Mouse (Mus musculus): Measurements from ENCODE around the gene Dusp15. TPM values are rescaled to one million over a fixed set of nuclear protein-coding genes. Genes with fewer than 3 reads are reported as not detected.

The Dusp15 gene
- polyA plus RNA-seq, 1 experiment = 1.0 TPM

GRCm38 (mm10) chr2:152924128-152924527, 27.4 kb downstream of the Dusp15 start:
- Histone ChIP-seq H3K9me3 (no peaks in the 10 kb centered on the region), H3K4me1 (peaks cover 84% of the 10 kb centered on the region), H3K4me3 (replicated peaks) (no peak overlapping the region), H3K27me3 (replicated peaks) (peaks cover 25% of the 10 kb centered on the region), H3K36me3 (replicated peaks; ENCODE audit: low read length) (no peaks in the 10 kb centered on the region)
- TF ChIP-seq FLI1 (IDR thresholded peaks at IDR 0.05; ENCODE audit: low read length) (no peak), GATA1 (IDR thresholded peaks at IDR 0.05; ENCODE audit: borderline replicate concordance, low read length) (no peak)

GRCm38 (mm10) chr2:152923621-152924020, 27.9 kb downstream of the Dusp15 start:
- no peak for TF ChIP-seq GATA1 (IDR thresholded peaks at IDR 0.05; ENCODE audit: borderline replicate concordance, low read length)
- TF ChIP-seq FLI1 (IDR thresholded peaks at IDR 0.05; ENCODE audit: low read length) = no peak
- Histone ChIP-seq H3K4me3 (replicated peaks) (no peak overlapping the region), H3K9me3 (no peaks in the 10 kb centered on the region), H3K27me3 (replicated peaks) (peaks cover 29% of the 10 kb centered on the region), H3K36me3 (replicated peaks; ENCODE audit: low read length) (no peaks in the 10 kb centered on the region), H3K4me1 (peaks cover 84% of the 10 kb centered on the region)

GRCm38 (mm10) chr2:152922376-152922775, 29.1 kb downstream of the Dusp15 start:
- TF ChIP-seq FLI1 (IDR thresholded peaks at IDR 0.05; ENCODE audit: low read length) = no peak
- TF ChIP-seq GATA1 (IDR thresholded peaks at IDR 0.05; ENCODE audit: borderline replicate concordance, low read length) = no peak
- Histone ChIP-seq H3K4me1 (peaks cover 84% of the 10 kb centered on the region), H3K27me3 (replicated peaks) (peaks cover 40% of the 10 kb centered on the region), H3K9me3 (no peaks in the 10 kb centered on the region), H3K36me3 (replicated peaks; ENCODE audit: low read length) (no peaks in the 10 kb centered on the region), H3K4me3 (replicated peaks) (no peak overlapping the region)

- H3K27me3 ChIP-seq (replicated peaks) = peaks cover 59% of the 10 kb centered on the region
- no peak for TF ChIP-seq FLI1 (IDR thresholded peaks at IDR 0.05; ENCODE audit: low read length)
- no peak for TF ChIP-seq GATA1 (IDR thresholded peaks at IDR 0.05; ENCODE audit: borderline replicate concordance, low read length)
- H3K4me3 ChIP-seq (replicated peaks) = no peak overlapping the region
- H3K4me1 ChIP-seq = peaks cover 79% of the 10 kb centered on the region
- H3K9me3 ChIP-seq = no peaks in the 10 kb centered on the region
- H3K36me3 ChIP-seq (replicated peaks; ENCODE audit: low read length) = no peaks in the 10 kb centered on the region
Observed at GRCm38 (mm10) chr2:152917671-152918070, 33.8 kb downstream of the Dusp15 start.

GRCm38 (mm10) chr2:152916111-152916510, 35.4 kb downstream of the Dusp15 start:
- no peaks in the 10 kb centered on the region for H3K36me3 ChIP-seq (replicated peaks; ENCODE audit: low read length)
- H3K27me3 ChIP-seq (replicated peaks) = peaks cover 71% of the 10 kb centered on the region
- TF ChIP-seq FLI1 (IDR thresholded peaks at IDR 0.05; ENCODE audit: low read length) (no peak), GATA1 (IDR thresholded peaks at IDR 0.05; ENCODE audit: borderline replicate concordance, low read length) (no peak)
- H3K4me3 ChIP-seq (replicated peaks) = no peak overlapping the region
- no peaks in the 10 kb centered on the region for H3K9me3 ChIP-seq
- H3K4me1 ChIP-seq = peaks cover 83% of the 10 kb centered on the region

GRCm38 (mm10) chr2:152915453-152915852, 36.0 kb downstream of the Dusp15 start:
- H3K36me3 ChIP-seq (replicated peaks; ENCODE audit: low read length) = no peaks in the 10 kb centered on the region
- H3K4me3 ChIP-seq (replicated peaks) = no peak overlapping the region
- H3K9me3 ChIP-seq = no peaks in the 10 kb centered on the region
- TF ChIP-seq FLI1 (IDR thresholded peaks at IDR 0.05; ENCODE audit: low read length) (no peak), GATA1 (IDR thresholded peaks at IDR 0.05; ENCODE audit: borderline replicate concordance, low read length) (no peak)
- H3K27me3 ChIP-seq (replicated peaks) = peaks cover 71% of the 10 kb centered on the region
- H3K4me1 ChIP-seq = peaks cover 85% of the 10 kb centered on the region

- Histone ChIP-seq H3K9me3 (peaks cover 2% of the 10 kb centered on the region; the same call in 1 of the 2 replicates), H3K4me3 (replicated peaks) (peak overlapping the region; percentile 87), H3K4me1 (peaks cover 78% of the 10 kb centered on the region), H3K27me3 (replicated peaks) (peaks cover 74% of the 10 kb centered on the region), H3K36me3 (replicated peaks; ENCODE audit: low read length) (no peaks in the 10 kb centered on the region)
- TF ChIP-seq GATA1 (IDR thresholded peaks at IDR 0.05; ENCODE audit: borderline replicate concordance, low read length) (no peak), FLI1 (IDR thresholded peaks at IDR 0.05; ENCODE audit: low read length) (no peak)
Observed at GRCm38 (mm10) chr2:152914310-152915120, 37.0 kb downstream of the Dusp15 start.

GRCm38 (mm10) chr2:152913471-152913870, 38.0 kb downstream of the Dusp15 start:
- Histone ChIP-seq H3K36me3 (replicated peaks; ENCODE audit: low read length) (no peaks in the 10 kb centered on the region), H3K4me1 (peaks cover 70% of the 10 kb centered on the region), H3K4me3 (replicated peaks) (no peak overlapping the region), H3K27me3 (replicated peaks) (peaks cover 76% of the 10 kb centered on the region), H3K9me3 (peaks cover 12% of the 10 kb centered on the region)
- no peak for TF ChIP-seq GATA1 (IDR thresholded peaks at IDR 0.05; ENCODE audit: borderline replicate concordance, low read length)

- H3K4me1 ChIP-seq = peaks cover 70% of the 10 kb centered on the region
- no peak overlapping the region for H3K4me3 ChIP-seq (replicated peaks)
- TF ChIP-seq GATA1 (IDR thresholded peaks at IDR 0.05; ENCODE audit: borderline replicate concordance, low read length) (no peak), FLI1 (IDR thresholded peaks at IDR 0.05; ENCODE audit: low read length) (no peak)
- no peaks in the 10 kb centered on the region for H3K36me3 ChIP-seq (replicated peaks; ENCODE audit: low read length)
- H3K27me3 ChIP-seq (replicated peaks) = peaks cover 81% of the 10 kb centered on the region
- peaks cover 19% of the 10 kb centered on the region for H3K9me3 ChIP-seq
Observed at GRCm38 (mm10) chr2:152911432-152911831, 40.1 kb downstream of the Dusp15 start.

GRCm38 (mm10) chr2:152911031-152911430, 40.5 kb downstream of the Dusp15 start, which contains the start of gene Mylk2:
Gene Mylk2 (plus strand): TSS chr2:152911352.
- TF ChIP-seq FLI1 (IDR thresholded peaks at IDR 0.05; ENCODE audit: low read length) = no peak
- TF ChIP-seq GATA1 (IDR thresholded peaks at IDR 0.05; ENCODE audit: borderline replicate concordance, low read length) = no peak
- peaks cover 19% of the 10 kb centered on the region for H3K9me3 ChIP-seq
- H3K4me3 ChIP-seq (replicated peaks) = no peak within 1 kb of the TSS
- no peaks in the 10 kb centered on the region for H3K36me3 ChIP-seq (replicated peaks; ENCODE audit: low read length)
- peaks cover 70% of the 10 kb centered on the region for H3K4me1 ChIP-seq
- H3K27me3 ChIP-seq (replicated peaks) = peaks cover 83% of the 10 kb centered on the region
